Mouse (Mus musculus) thymus, postnatal 10 days (tissue): ENCODE data around the gene Babam2.

Experiments used
- DNase-seq, 2 experiments: peaks; one replicate each; pipeline ENCODE4 v3.0.0; 2021; ENCODE audit warnings: low spot score in 2 of 2

Babam2 gene

DNA sequence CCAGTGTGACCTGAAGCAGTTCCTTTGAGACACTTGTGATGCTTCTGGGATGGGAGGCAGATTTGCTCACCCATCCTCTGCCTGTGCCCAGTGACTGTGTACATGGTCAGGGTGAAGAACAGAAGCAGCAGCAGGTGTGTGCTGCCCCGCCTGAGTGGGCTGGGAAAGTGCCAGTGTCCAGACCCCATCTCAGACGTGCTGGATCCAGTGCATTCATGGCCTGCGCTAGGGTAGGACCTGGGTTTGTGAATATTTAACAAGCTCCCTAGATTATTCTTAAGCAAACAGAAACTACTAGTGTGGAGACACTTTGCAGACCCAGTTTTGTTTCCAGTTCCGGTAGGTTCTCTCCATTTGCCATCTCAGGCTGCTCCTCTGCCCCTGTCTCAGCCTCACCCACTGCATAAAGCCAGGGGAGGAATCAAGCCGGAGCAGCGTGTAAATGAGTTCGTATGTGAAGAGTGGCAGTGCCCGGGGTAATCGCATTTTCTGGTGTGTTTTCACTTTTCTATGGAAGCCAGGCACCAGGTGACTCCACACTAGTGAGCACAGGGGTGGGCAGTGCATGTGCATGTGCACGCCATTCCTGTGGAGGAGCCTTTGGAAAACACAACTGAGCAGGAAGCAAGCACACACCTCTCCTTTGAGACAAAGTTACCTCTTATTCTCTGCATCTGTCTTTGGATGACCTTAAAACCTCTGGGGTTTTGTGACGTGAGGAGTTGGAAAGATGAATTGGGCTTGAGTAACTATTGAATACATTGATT is 290.2 kb downstream of the Babam2 start:
- DNase-seq, result no peak

DNA sequence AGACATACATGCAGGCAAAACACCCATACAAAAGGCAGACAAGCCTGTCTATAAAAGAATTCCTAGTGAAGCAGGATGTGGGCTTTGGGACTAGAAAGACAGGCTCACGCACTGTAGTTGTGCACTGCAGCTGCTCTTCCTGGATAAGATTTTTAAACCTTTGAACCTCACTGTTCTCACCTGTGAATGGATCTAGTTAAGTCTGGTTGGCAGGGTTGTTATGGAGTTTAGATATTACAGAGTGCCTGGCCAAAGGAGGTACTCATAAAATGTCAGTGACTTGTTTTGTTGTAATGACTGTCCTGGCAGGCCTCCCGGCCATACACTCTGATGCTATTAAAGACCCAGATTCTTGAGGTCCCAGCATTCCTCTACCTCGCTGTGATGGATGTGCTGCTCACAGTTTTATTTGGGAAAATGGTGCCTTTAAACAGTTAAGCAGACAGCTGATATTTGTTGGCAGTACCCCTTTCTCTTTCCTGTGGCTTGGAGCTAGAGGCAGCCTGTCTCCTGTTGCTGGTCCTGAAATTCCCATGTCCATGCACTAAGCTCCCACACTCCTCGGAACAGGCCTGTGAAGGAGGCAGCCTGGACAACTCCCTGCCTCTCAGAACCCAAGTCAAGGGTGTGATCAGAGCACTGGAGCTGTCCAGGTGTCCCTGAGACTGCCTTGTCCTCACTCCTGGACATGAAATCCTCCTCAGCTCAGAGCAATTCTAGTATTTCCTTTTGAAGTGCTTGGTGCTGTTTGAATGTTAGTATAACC is 299.9 kb downstream of the Babam2 start:
- no peak for DNase-seq

DNA sequence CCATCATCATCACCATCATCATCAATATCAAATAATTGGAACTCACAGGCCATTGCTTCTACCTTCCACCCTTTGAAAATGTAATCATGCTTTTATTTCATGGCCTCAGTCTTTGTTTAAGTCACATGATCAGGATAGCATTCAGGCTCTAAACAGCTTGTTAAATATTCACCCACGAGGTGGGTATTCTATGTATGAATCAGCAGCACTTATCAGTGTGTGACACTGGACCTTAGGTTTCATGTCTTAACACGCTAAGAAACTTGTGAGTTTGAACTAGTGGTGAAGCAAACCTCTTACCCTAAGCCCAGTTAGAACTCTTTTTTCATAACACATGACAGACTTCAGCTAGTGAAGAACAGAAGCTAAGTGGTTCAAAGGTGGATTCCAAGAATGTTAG is 301.3 kb downstream of the Babam2 start:
- no peak for DNase-seq

DNA sequence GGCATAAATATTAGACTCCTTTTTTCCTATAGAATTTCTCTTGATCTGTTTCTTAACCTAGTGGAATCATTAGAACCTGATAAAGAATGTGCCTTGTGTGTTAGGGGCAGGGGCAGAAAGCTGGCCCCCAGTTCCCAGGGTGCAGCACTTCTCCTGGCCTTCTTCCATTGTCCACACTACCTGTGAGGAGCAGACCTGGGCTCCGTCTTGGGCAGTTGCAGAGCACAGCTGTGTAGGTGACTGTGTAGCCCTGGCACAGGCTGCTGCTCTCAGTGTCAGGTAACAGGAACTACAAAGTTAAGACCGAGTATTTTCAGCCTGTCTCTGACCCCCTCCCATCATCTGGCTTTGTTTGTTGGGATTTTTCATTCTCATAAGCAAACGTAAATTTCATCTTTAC is 302.6 kb downstream of the Babam2 start:
- DNase-seq, result no peak

DNA sequence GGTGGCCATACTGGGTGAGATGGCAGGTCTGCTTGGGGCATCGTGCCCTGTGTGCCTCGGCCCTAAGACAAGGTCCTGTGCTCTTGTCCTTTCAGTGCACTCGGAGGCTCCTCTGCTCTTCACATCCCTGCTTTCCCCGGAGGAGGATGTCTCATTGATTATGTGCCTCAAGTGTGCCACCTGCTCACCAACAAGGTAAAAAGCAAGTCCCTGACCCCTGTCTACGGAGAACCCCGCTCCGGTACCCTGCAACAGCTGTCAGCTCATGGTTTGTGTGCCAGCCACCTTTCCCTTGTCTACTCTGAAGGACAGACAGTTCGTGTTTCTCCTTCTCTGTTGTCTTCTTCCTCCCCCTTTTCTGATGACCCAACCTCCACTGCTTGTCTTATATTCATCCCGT is 303.8 kb downstream of the Babam2 start:
- no peak for DNase-seq

DNA sequence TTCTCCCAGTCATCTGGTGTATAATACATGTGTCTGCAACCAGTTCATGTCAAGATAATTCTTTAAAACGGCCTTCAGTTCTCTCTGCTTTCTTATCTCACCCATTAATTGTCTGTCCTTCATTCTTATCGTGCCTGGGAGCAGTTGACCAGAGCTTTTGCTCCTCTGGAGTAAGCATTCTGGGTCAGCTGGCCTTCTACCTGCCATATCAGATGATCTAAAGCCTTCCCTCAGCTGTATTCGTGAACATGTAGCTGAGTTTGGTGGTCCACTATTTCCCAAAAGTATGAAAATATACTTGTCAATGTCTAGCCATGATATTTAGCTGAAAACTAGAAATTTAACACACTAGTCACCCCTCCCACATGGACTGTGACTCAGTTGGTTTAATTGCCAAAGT is 304.3 kb downstream of the Babam2 start:
- no peak for DNase-seq

DNA sequence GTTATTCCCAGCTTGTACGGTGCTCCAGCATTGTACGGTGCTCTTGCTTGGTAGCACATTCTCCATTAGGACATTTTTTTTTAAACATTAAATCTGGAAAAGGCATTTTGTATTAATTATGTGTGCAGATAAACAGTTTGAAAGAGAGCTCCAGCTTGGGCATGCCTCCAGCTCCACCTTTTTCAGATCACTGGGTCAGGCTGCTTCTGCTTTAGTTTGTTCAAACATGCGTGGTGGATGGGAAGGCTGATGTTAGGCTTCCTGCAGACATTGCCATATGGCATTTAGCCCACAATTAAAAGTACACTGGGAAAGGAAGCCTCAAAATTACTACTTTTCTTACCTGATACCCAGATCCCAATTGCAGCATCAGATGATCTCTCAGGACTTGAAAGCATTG is 310.9 kb downstream of the Babam2 start:
- no peak for DNase-seq

DNA sequence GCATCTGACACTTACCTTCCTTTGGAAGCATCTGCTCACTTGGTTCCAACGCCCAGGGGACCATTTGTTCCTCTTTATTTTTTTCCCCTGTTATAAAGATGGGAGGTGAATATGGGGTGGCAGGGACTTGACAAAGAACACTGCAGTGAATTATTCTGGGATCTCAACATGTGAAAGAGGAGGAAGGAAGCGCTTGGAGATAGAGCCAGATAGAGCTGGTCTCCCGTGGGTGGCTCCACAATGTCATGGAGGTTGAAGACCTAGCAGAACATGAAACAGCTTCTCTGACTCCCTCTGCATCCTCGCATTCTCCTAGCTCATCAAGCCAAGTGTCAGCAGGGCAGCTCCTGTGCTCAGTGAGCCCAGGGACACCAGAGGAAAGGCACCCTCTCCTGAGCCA is 312.6 kb downstream of the Babam2 start:
- no peak for DNase-seq

DNA sequence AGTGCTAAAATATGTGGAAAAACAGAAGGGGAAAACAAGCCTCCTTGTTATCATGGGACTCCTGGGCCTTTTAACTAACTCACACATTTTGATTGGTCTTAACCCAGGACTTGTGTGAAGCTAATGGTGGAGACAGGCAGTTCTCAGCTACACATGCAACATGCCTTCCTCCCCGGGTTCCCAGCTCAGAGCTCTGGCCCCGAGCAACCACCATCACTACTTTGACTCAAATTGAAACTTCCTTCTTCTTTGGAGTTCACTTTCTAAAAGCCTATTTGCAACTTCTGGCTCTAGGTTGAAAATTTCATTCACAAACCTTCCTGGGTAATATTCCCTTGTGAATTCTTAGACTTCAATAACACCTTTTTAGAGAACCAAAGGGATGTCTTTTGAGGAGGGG is 315.6 kb downstream of the Babam2 start:
- DNase-seq, result no peak

DNA sequence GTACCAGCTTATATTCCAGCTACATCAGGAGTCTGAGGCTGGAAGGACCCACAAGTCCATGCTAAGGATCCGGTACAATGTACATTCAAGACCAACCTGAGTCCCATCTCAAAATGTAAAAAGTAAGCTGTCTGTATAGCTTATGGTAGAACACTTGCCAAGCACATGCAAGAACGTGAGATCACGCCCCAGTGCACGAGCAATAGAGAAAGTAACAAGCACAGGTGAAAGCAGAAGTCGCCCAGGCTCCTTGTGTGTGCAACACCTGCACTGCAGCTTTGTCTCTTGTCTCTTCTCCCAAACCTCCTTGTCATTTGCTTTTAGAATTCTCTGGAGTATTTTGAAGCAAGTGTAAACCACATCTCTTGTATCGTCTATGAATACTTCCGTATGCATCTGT is 317.3 kb downstream of the Babam2 start:
- DNase-seq, result no peak

DNA sequence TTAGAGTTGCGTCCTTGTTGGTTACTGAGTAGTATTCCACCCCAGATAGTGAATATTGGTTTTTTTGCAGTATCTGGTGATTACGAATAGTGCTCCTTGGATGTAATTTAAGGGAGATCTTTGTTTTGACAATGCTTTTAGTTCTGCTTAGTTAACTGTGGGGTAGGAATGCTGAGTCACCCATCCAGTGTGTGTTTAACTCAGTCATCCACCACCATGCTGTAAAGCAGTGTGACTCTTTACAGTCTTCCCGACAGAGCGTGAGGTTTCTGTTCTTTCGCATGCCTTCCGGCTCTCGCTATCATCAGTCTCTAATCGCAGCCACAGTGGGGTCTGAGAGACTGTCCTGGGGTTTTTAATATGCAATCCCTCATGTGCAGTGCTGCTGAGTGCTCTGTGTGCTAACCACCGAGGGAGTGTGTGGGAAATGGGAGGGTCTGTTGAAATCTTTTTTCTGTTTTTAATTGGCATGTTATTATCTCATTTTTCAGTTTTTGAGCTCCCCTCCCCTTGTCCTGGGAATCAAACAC is 318.5 kb downstream of the Babam2 start:
- DNase-seq, result no peak

DNA sequence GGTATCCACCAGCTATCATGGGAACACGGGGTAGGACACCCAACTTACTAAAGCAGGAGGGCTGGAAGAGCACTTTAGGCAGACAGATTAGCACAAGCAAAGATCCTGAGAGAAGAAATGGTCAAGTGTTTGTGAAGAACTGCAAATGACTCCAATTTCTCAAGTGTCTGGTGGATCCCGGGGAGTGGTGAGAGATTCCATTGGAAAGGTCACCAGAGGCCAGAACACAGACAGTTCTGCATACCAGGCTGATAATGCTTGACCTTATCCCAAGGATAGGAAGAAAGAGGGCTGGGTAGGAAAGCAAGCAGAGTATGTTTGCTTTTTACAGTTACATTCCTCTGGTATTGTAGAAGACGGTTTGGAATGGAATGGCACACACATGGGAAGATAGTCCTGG is 320.2 kb downstream of the Babam2 start:
- no peak for DNase-seq

DNA sequence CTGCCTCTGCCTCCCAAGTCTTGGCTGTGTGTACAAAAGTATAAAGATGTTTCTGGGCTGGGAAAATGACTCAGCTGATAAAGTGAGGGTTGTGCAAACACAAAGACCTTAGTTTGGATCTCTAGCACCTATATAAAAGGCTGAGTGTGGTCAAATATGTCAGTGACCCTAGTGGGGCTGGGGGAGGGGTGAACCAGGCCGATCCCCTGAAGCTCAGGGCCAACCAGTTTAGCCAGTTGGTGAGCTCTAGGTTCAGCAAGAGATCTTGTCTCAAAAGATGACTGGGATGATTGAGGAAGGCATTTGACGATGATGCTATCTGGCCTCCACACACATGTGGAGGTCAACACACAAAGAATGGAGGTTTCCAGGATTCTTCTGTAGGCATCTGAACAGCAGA is 320.8 kb downstream of the Babam2 start:
- DNase-seq, result no peak

DNA sequence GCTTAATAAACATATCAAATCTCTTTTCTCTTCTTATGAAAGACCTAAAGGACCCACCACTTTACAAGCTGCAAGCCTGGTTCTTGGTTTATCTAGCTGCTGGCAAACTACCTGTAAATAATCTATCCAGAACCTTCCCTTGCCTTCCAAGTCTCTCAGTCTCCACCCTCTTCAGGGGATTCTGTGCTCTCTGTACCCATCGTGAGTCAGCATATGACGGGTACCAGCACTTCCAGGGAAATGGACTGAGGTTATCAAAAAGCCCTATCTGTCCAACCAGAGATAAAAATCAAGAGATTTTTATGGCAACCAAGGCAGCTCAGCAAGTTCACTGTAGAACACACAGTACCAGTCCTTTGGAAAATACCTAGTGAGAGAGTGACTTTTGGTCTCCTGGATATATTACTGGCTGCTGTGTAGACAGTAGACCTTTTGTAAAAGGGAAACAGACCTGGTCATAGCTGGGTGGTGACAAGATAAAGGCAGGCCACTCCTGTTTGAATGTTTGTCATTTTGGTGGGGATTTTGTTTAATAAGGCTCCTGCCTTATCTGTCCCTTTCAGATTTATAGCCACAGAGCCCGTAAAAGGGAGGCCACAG is 332.4 kb downstream of the Babam2 start:
- no peak for DNase-seq

DNA sequence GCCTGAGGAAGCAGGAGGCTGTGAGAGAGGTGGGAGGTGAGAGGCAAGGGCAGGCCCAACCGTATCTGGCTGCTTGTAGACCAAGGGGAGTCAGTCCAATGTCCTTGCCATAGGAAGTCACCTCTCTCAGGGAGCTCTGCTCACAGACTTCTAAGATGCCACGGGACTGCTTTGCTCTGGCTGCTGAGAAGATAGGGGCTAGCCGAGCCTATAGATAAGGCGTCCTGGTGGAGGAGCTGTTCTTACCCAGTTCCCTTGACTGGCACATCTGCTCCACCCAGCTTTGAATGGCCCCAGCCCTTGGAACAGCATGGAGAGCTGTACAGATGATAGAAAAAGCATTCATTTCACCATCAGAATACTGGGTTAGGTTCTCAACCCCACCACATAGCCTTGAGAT is 335.7 kb downstream of the Babam2 start:
- no peak for DNase-seq

DNA sequence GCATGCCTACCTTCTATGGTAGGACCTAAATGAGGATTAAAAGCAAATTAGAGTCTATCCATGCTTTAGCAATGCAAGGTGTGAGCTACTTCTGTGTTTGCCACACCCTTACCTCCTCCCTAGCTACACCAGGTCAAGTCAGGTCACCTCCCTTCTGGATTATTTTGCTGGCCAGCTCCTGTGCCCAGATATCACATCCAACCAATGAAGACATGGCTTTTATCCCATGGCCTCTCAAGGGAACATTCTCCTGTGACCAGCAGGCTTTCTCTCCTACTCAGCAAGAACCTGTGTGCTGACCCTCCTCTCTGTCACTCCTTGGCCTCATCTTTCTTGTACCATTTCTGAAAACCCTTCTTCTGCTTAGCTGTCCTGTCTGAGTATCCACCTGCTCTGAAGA is 336.1 kb downstream of the Babam2 start:
- DNase-seq, result no peak

DNA sequence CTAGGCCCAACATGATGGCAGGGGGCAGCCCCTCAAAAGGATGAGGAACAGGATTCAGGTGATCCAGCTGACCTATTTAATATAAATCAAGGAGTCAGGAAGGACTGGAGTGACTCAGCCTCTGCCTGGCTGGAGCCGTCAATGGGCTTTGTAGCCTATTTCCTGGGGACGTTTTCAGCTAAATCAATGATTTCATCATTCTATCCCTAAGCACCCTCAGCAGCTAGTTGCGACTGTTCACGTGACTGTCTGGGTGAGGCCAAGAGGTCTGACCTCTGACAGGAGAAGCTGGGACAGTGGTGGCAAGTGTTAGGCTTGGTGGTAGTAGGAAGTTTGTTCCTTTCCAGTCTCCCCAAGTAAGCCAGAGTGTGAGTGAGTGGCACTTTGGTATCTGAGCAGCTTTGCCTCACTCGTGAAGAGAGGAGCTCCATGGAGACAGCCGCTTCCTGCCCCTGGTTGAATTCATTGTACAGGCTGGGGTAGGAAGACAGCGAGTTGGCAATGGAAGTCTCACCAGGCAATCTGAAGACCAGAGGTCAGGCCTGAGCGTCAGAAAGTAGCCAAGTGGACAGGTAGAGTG is 337.1 kb downstream of the Babam2 start:
- DNase-seq, result no peak

DNA sequence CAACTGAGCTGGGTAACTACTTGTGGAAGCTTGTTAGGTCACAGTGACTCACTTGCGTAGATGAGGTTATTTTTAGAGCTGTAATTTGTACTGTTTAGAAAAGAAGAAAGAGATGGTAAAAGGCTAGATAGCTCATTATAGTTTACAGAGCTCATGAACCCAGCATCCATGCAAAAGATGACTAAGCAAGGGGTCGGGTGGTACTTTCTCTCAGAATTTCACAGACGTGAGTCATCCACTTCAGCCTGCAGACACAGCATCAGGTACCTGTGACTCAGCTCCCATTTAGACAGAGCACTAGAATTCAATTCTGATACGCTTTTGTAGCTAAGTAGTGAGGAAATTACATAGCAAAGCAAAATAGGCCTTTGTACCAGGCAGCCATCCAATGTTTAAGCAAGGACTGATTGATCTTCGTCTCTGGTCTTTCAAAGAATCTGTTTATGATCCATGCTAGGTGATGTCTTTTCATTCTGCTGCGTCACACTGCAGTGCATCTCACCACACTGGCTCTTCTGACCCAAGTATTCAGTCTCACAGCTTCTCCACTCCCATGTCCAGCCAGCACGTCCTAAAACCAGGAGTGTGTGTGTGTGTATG is 338.3 kb downstream of the Babam2 start:
- no peak for DNase-seq

DNA sequence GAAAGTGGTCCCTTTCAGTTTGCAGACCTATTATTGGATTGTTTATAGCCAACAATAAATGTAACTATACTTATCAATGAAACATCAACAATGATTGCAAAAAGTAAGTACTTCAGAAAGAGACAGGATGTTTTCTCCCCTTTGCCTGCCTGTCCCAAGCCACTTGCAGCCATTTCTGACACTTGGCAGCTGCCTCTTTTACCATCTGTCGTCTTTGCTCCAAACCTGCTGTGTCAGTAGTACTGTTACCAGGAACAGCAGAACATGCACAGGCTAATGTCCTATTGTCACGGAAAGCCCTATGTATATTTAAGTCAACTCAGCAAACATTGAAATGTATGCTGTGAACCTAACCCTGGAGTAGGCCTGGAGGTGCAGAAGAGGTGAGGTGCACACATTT is 339.4 kb downstream of the Babam2 start:
- DNase-seq, result no peak

DNA sequence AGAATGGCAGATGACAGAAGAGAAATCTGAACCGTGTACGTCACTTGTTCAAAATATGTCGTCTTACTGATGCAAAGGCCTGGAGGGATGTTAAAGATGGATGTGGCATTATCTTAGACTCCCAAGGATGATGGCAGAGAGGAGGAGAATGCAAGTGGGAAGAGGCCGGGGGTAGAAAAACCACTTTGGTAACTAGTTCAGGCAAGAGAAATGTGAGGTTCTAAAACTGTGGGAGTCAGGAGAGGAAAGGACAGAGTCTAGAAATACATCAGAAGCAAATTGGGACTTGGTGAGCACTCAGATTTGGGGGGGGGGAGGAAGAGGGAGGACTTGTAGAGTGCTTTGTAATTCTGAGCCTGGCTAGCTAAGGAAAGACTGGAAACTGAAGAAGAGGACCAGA is 340.1 kb downstream of the Babam2 start:
- no peak for DNase-seq

DNA sequence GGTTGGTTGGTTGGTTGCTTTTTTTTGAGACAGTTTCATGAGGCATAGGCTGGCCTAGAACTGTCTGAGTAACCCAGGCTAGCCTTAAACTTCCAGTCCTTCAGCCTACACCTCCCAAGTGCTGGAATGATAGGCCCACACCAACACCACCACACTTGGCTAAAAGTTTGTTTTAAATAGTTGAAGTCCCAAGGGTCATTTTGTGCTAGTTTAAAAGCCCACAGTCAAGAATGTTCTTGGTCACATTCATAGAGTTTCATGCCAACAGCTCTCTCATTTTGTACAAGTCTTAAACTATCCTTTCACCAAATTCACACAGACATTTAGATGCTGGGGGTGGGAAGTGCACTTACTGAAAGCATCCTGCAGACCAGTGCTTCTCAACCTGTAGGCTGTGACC is 341.5 kb downstream of the Babam2 start:
- no peak for DNase-seq

DNA sequence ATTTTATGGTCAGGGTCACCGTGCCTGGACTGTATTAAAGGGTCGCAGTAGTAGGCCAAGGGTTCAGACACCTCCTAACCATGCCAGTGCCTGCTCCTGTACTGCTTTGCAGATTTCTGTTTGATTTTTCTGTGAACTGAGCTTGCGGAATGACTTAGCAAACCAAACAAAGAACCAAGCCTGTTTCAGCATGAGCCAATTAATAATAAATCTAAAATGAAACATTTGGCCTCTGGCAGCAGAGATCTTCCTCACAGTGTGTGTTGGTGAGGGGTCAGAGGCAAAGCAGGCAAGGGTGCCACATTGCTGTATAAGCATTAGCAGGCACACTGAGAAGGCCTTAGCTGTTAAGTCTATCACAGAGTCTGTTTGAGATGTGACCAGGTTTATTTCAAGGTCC is 342.0 kb downstream of the Babam2 start:
- no peak for DNase-seq
